14 mouse cellular contexts compared by ENCODE assay signal in the genomic region with DNA sequence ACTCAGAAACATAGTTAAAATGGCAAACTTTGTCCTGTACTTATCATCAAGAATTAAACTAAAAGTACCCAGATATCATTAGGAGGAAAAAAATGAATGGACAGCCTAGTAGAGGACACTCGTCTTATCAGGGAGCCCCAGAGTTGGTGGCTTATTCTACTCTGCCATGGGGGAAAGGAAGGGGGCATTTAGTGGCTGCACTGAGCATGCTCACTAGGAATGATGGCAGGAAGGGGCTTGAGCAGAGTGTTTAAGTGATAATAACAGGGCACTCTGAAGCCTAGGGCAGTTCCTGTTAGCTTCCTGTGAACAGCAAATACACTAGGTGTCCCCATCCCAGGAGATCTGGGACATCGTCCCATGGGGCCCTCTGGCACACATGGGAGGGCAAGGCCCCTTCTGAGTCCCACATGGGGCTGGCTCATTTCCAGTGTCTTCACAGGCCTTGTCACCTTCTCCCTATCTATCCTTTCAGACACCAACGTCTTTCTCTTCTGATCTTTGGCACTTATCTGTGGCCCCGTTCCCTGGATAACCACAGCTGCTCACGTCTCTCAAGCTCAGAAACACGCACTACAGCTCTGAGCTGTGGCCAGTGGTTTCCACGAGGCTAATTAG.
DNase-seq lines count a peak whose midpoint lies in the region; ATAC-seq and TF ChIP-seq lines count a peak whose summit lies in the region.
"Had no signal": no experiment of that assay in that cellular context is flagged by ENCODE, and none has a peak within 500 bp of the region (broad histone marks: within the 10 kb centered on the region; RNA-seq: fewer than 3 reads in every experiment).

No protein-coding gene starts in this region.

- no peak overlapping the region for H3K4me2 ChIP-seq in heart, embryonic 16.5 days (ENCODE audit: low read depth, low read length)
- H3K4me2 ChIP-seq: embryonic facial prominence, embryonic 15.5 days; midbrain, embryonic 11.5 days had no signal

- H3K36me3 ChIP-seq in heart, embryonic 16.5 days (ENCODE audit: control insufficient read depth, insufficient read depth) = peaks cover 8% of the 10 kb centered on the region; the same call in 1 of the 2 replicates
- H3K36me3 ChIP-seq: embryonic facial prominence, embryonic 15.5 days; hindbrain, embryonic 10.5 days had no signal

- no peak for TF ChIP-seq CTCF in bone marrow, adult 2 months (IDR thresholded peaks at IDR 0.05; ENCODE audit: control insufficient read depth, insufficient read depth, low read length)
- TF ChIP-seq CTCF in layer of hippocampus, adult 2 months (conservative IDR thresholded peaks at IDR 0.05) = no peak

- intact Hi-C loops in heart, postnatal 36 days (cut with DNase I) = no loop called here

- no peaks in the 10 kb centered on the region for H3K9me3 ChIP-seq in heart, embryonic 16.5 days (replicated peaks; ENCODE audit: control insufficient read depth, low read length)
- H3K9me3 ChIP-seq: embryonic facial prominence, embryonic 15.5 days; hindbrain, embryonic 10.5 days had no signal

- peak; percentile 21; the same call in 1 of the 2 replicates for ATAC-seq in heart, embryonic 16.5 days (replicated peaks; ENCODE audit: extremely low read depth, insufficient read depth, low FRiP score)
- peak; percentile 65 for ATAC-seq in erythroid progenitor cell, adult 5-6 weeks (replicated peaks; ENCODE audit: low FRiP score, poor library complexity, severe bottlenecking)
- peak; percentile 35 for ATAC-seq in megakaryocyte, adult 5-6 weeks (ENCODE audit: poor library complexity, severe bottlenecking)
- ATAC-seq: forebrain, embryonic 16.5 days had no signal

- no peak overlapping the region for H3K4me3 ChIP-seq in heart, embryonic 16.5 days (ENCODE audit: low read length)
- no peak overlapping the region for H3K4me3 ChIP-seq in bone marrow, adult 2 months (replicated peaks; ENCODE audit: control insufficient read depth, low read depth, low read length)
- H3K4me3 ChIP-seq in layer of hippocampus, adult 2 months = no peak overlapping the region
- H3K4me3 ChIP-seq: embryonic facial prominence, embryonic 15.5 days; hindbrain, embryonic 10.5 days had no signal

- no peaks in the 10 kb centered on the region for H3K27me3 ChIP-seq in heart, embryonic 16.5 days (ENCODE audit: control insufficient read depth, insufficient read depth, low read length)
- H3K27me3 ChIP-seq: embryonic facial prominence, embryonic 15.5 days had no signal

- H3K4me1 ChIP-seq in heart, embryonic 16.5 days (ENCODE audit: control insufficient read depth, insufficient read depth, low read length) = peaks cover 34% of the 10 kb centered on the region
- H3K4me1 ChIP-seq in bone marrow, adult 2 months (ENCODE audit: control insufficient read depth, insufficient read depth, low read length) = no peaks in the 10 kb centered on the region; the same call in 1 of the 2 replicates

- no peak for TF ChIP-seq POLR2A in bone marrow, adult 2 months (IDR thresholded peaks at IDR 0.05; ENCODE audit: borderline replicate concordance, control insufficient read depth, low read depth, low read length)

- no peak overlapping the region; the same call in 1 of the 2 replicates for H3K27ac ChIP-seq in heart, embryonic 16.5 days (ENCODE audit: low read length)
- H3K27ac ChIP-seq in bone marrow, adult 2 months (ENCODE audit: control insufficient read depth, insufficient read depth, low read depth, low read length, poor library complexity) = peak overlapping the region; percentile 48; the same call in 1 of the 2 replicates
- H3K27ac ChIP-seq in layer of hippocampus, adult 2 months = no peak overlapping the region
- H3K27ac ChIP-seq: embryonic facial prominence, embryonic 15.5 days; hindbrain, embryonic 10.5 days had no signal

- no peak overlapping the region for H3K9ac ChIP-seq in heart, embryonic 16.5 days (ENCODE audit: low read length)
- H3K9ac ChIP-seq: embryonic facial prominence, embryonic 15.5 days had no signal

- no peak for DNase-seq in heart, postnatal 36 days
- DNase-seq in layer of hippocampus, adult 2 months (ENCODE audit: low spot score in 2 of 2) = no peak
- DNase-seq in Muller cell, postnatal 12 days (ENCODE audit: inconsistent ontology term) = no peak
- DNase-seq: gastrocnemius, postnatal 10 days; kidney, adult 18-20 months; kidney, postnatal 4 days had no signal

- WGBS in heart, embryonic 16.5 days = 28% methylated on average over 7 of the region's 7 CpGs
- WGBS in bone marrow, adult 2 months = 41% methylated on average over 7 of the region's 7 CpGs
